Mouse (Mus musculus) CD8-positive naive resting alpha-beta T cell, adult 2 months (primary cell): ENCODE data around the gene Mdh2.

Source experiments
- DNase-seq, 2 experiments: peaks; one replicate each; pipeline ENCODE4 v3.0.0; 2022; ENCODE audit warnings: low read depth in 2 of 2, low spot score in 2 of 2

Gene Mdh2

GRCm38 (mm10) chr5:135778471-135779445 lies at the start of gene Mdh2:
Gene Mdh2 (plus strand): TSS chr5:135778480.
- peak; percentile 96 to 98 for DNase-seq

- no peak for DNase-seq
Measured at GRCm38 (mm10) chr5:135729351-135729750, 48.9 kb upstream of the Mdh2 start.

GRCm38 (mm10) chr5:135730278-135730677 lies 48.0 kb upstream of the Mdh2 start:
- no peak for DNase-seq

GRCm38 (mm10) chr5:135730916-135731315 lies 47.4 kb upstream of the Mdh2 start:
- no peak for DNase-seq

- DNase-seq: no peak
Measured at GRCm38 (mm10) chr5:135731322-135731721, 47.0 kb upstream of the Mdh2 start.

DNA sequence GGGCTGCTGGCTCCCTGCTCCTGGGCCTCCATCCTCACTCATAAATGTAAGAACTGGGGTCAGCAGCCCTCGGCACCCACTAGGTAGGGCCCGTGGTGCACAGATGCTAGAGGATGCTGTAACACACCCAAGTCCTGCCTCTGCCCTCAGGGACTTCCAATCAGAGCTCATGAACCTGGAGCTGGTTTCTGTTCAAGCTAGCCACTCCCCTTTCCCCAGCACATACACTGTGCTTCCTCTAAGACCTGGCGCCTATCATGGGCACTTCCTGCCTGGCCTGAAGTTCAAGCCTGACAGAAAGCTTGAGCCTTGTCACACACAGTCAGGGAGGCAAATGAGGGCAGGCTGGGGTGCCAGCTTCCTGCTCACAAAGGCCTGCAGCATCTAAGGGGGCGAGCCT lies 45.2 kb upstream of the Mdh2 start:
- no peak for DNase-seq

DNA sequence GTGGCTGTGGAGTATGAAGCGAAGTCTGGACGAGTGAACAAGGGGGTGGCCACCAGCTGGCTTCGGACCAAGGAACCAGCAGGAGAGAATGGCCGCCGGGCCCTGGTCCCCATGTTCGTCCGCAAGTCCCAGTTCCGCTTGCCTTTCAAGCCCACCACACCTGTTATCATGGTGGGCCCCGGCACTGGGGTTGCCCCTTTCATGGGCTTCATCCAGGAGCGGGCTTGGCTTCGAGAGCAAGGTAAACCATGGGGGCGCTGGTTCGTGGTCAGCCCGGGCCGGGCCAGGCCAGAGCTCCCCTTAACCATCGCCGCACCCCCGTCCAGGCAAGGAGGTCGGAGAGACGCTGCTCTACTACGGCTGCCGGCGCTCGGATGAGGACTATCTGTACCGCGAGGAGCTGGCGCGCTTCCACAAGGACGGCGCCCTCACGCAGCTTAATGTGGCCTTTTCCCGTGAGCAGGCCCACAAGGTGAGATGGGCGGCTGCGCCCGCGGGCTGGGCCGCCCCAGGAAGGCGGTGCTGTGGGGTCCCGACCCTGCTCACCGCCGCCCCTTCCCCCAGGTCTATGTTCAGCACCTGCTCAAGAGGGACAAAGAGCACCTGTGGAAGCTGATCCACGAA lies 44.1 kb upstream of the Mdh2 start:
- DNase-seq: no peak

GRCm38 (mm10) chr5:135735741-135736140 lies 42.5 kb upstream of the Mdh2 start:
- DNase-seq: no peak

DNA sequence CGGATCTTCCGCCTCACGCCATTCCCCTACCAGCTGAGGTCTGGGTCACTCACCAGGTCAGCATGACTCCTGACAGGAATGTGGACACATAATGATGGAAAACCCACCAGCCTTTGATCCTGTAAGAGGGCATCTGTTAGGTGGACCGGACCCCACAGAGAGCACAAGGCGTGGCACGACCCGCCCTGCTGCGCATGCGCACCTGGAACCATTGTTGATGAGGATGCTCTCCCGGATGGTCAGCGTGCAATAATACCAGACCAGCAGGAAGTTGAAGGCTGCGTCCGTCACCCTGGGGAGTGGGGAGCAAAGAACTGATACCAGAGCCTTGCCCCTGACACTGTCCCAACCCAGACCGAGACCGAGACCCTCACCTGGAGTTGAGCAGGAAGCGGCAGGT lies 41.7 kb upstream of the Mdh2 start:
- DNase-seq: no peak

- peak in 1 of 2 experiments; percentile 24 for DNase-seq
Measured at GRCm38 (mm10) chr5:135737154-135737553, 41.1 kb upstream of the Mdh2 start.

DNA sequence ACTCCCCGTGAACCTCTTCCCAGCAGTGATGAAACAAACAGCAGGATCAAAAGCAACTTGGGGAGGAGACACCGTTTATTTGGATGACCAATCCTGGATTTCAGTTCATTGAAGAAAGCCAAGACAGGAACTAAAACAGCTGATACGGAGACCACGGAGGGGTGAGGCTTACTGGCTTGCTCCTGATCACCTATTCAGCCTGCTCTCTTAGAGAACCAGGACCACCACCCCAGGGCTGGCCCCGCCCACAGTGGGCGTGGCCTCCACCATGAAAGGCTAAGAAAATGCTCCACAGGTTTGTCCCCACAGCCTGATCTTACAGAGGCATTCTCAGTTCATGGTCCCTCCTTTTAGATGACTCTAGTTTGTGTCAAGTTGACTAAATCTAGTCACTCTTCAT lies 40.0 kb upstream of the Mdh2 start:
- DNase-seq: no peak

DNA sequence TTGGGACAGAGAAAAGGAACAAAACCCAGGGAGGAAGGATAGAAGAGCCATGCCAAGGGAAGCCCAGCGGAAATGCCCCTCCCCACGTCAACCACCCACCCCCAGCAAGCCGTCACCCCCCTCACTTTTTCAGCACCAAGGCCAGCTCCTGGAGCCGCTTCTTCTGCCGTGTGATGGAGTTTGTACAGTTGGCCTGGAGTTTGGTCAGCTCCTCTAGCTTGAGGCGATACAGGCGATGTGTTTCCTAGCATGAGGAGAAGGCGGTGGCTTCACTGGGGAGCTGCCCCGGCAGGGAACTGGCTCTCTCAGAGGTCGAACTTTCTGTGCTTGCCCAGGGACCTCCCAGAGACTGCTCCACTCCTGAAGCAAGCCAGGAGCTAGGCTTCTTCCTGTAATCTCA lies 36.1 kb upstream of the Mdh2 start:
- DNase-seq: no peak

GRCm38 (mm10) chr5:135742941-135743740 lies 35.1 kb upstream of the Mdh2 start:
- no peak for DNase-seq

DNA sequence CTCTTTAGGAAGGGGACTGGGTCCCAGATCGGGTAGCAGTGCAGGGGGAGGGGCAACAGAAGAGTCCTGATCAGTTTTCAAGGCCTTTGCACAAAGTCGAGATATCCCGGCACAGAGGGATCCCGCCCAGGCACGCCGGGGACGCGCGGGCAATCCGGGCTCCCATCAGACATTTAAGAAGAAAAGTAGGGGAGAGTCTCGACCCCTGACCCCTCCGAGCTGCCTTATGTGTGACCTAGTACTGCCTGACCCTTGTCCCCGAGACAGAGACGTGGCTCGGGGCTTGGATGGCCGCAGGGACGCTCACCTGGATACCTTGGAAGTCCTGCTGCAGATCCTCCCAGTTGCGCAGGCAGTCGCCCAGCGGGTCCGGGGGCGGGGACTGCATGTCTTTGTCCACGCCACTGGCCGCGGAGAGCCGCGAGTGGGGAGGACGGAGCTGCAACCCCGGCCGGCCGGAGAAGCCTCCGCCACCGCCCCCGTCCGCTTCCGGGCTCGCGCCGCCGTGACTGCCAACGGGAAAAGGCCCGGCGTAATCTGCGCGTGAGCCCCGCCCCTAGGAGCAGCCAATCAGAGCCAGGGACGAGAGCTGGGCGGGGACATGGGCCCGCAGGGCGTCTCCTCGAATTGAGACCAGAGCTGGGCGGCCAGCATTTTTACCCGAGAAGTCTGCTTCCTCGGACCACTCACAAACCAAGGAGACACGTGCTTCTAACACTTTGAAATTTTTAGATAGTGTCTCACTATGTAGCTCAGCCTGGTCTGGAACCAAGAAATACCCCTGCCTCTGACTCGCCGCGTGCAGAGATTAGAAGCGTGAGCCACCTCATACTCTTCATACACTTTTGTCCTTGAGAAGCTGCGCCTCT lies 34.3 kb upstream of the Mdh2 start, which contains the start of gene Tmem120a:
Gene Tmem120a, minus strand, starts transcription at position 708 of the 869 bp plus-strand sequence.
- peak; percentile 77 to 87 for DNase-seq

- no peak for DNase-seq
Measured at GRCm38 (mm10) chr5:135744742-135745141, 33.5 kb upstream of the Mdh2 start.

- DNase-seq: no peak
Measured at GRCm38 (mm10) chr5:135751041-135751440, 27.2 kb upstream of the Mdh2 start.

DNA sequence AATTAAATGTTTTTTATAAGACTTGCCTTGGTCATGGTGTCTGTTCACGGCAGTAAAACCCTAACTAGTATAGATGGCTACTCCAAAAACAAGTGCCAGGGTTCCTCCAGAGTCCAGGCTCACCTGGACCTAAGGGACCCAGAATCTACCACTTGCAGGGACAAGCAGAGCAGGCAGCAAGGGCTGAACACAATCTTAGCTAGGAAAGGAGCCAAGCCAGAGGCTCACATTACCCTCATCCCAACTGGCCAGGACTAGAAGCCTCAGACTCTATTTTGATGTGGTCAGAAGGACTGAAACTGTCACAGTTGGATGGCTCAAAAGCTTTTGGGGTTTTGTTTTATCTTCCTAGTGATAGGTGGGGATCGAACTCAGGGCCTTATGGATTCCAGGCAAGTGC lies 26.7 kb upstream of the Mdh2 start:
- DNase-seq: no peak

GRCm38 (mm10) chr5:135761881-135762280 lies 16.4 kb upstream of the Mdh2 start:
- no peak for DNase-seq

DNA sequence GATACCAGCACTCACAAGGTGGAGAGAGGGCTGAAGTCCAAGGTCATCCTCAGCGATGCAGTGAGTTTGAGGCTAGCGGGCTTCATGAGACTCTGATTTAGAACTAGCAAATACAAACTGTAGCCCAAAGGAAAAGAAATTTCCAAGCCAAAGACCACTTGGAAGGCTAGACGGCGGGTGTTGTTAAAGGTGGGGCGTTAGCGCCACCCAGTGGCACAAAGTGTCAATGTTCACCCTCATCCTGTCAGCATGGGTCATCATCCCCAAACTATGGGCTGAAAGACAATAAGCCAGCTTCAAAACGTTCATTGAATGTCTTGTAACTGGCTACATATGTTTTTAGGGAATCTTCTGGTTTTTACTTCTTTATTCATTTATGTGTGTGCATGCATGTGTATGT lies 14.8 kb upstream of the Mdh2 start:
- peak; percentile 61 to 64 for DNase-seq

GRCm38 (mm10) chr5:135764971-135765370 lies 13.3 kb upstream of the Mdh2 start:
- no peak for DNase-seq
